Mouse (Mus musculus) limb, embryonic 14.5 days (tissue): ENCODE data around the gene Lmo2. TPM values are rescaled to one million over a fixed set of nuclear protein-coding genes. Genes with fewer than 3 reads are reported as not detected.

Experiments
- ATAC-seq: fragments of 200-750 bp; cut with Nextera tagmentation; 2 replicates; pipeline ENCODE4 v1.8.0; 2017; ENCODE audit warnings: low read depth, moderate number of reproducible peaks, moderate TSS enrichment; ENCODE audit not compliant: low FRiP score
- DNase-seq: peaks from one replicate; pipeline ENCODE4 v3.0.0-alpha.2; 2015; ENCODE audit warnings: low spot score
- H3K27ac ChIP-seq: fragments of 300-500 bp; sonication (generic); replicated peaks from 2 replicates; pipeline ENCODE4 v1.5.1; 2014; ENCODE audit warnings: low read depth, mild to moderate bottlenecking, low read length, moderate library complexity, mixed read lengths
- H3K27me3 ChIP-seq: fragments of 300-500 bp; sonication (generic); 2 replicates; pipeline ENCODE4 v1.6.1; 2014; ENCODE audit warnings: low read length, mixed read lengths; ENCODE audit not compliant: control insufficient read depth, insufficient read depth
- H3K36me3 ChIP-seq: fragments of 300-500 bp; sonication (generic); 2 replicates; pipeline ENCODE4 v1.6.1; 2014; ENCODE audit warnings: mild to moderate bottlenecking, low read length, moderate library complexity, mixed read lengths; ENCODE audit not compliant: control insufficient read depth, insufficient read depth
- H3K4me1 ChIP-seq: fragments of 300-500 bp; sonication (generic); 2 replicates; pipeline ENCODE4 v1.6.1; 2014; ENCODE audit warnings: antibody characterized with exemption, low read length, mixed read lengths; ENCODE audit not compliant: control insufficient read depth, insufficient read depth
- H3K4me2 ChIP-seq: fragments of 300-500 bp; sonication (generic); replicated peaks from 2 replicates; pipeline ENCODE4 v1.6.1; 2014; ENCODE audit warnings: low read depth, mild to moderate bottlenecking, low read length, moderate library complexity; ENCODE audit not compliant: severe bottlenecking
- H3K4me3 ChIP-seq: fragments of 300-500 bp; sonication (generic); replicated peaks from 2 replicates; pipeline ENCODE4 v1.5.1; 2014; ENCODE audit warnings: low read length
- H3K9ac ChIP-seq: fragments of 300-500 bp; sonication (generic); 2 replicates; pipeline ENCODE4 v1.6.1; 2014; ENCODE audit warnings: mild to moderate bottlenecking, low read depth, low read length, moderate library complexity; ENCODE audit not compliant: severe bottlenecking
- H3K9me3 ChIP-seq: fragments of 300-500 bp; sonication (generic); 2 replicates; pipeline ENCODE4 v1.6.1; 2016; ENCODE audit warnings: low read length; ENCODE audit not compliant: control insufficient read depth
- POLR2A ChIP-seq: fragments of 200-500 bp; IDR thresholded peaks from 2 replicates; pipeline ENCODE4 v1.8.0; 2012; ENCODE audit warnings: inconsistent platforms, mild to moderate bottlenecking, moderate library complexity, borderline replicate concordance; ENCODE audit not compliant: insufficient read depth, insufficient read length; ENCODE audit errors: extremely low read depth
- WGBS: fragments of 180-500 bp; shearing (Covaris S2); extraction: QIAGEN DNeasy Blood & Tissue Kit; methylation state at CpG from one replicate; pipeline ENCODE4 v1.1.7; 2014; 5-methylcytosine and 5-hydroxymethylcytosine counted together
- polyA plus RNA-seq, 2 experiments: library from polyadenylated mRNA; depleted of rRNA in 1 of 2; stranded (reverse) in 1 of 2; unstranded in 1 of 2; fragments of >200 nt; fragmentation: Nextera tagmentation in 1 of 2; extraction: Ambion mirVana in 1 of 2; gene quantifications; 2 replicates each; pipeline versions ENCODE4 v1.2.1 to v1.2.3; 2012 to 2014

Gene Lmo2
- polyA plus RNA-seq, 2 experiments = 17.8 TPM

DNA sequence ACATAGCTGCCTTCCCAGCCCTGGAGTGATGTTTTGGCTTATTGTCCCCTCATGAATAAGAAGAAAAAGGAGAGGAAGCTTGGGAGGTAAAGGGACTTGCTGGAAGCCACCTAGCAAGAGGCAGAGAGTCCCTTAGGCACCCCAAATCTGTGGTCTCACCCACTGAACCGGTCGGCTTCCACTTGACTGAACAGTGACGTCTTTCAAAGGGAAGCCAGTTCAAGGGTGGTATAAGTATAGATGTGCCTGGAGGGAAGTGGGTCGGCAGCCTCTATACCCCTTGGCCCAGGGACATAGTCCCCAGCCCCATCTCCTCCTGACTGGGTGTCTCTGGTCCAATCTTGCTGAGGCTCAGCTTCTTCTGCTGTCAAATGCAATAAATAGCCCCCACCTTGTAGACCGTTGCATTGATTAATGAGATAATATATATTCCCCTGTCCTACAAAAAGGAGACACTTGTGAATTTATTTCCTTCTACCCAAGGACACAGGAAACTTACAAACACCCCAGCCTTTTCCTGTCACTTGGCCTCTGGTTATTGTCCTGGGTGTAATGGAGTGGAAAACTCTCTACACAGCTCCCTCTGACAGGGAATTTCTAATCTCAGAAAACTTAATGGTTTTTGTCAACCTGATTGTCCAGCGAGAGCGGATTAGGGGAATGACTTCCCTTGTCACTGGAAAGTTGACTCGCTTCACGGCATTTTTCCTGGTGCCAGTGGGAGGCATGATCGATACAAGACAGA is 21.9 kb upstream of the Lmo2 start:
- Histone ChIP-seq H3K4me1 (peaks cover 2% of the 10 kb centered on the region; the same call in 1 of the 2 replicates), H3K4me3 (no peak overlapping the region), H3K9me3 (no peaks in the 10 kb centered on the region), H3K9ac (no peak overlapping the region), H3K36me3 (no peaks in the 10 kb centered on the region), H3K27me3 (no peaks in the 10 kb centered on the region), H3K27ac (no peak overlapping the region), H3K4me2 (no peak overlapping the region)
- DNase-seq (no peak), ATAC-seq (no peak)
- TF ChIP-seq POLR2A = no peak
- WGBS = 79% methylated on average over 10 of the region's 10 CpGs

GRCm38 (mm10) chr2:103936666-103937065 is 21.1 kb upstream of the Lmo2 start:
- ATAC-seq = no peak
- TF ChIP-seq POLR2A = no peak
- no peaks in the 10 kb centered on the region for H3K9me3 ChIP-seq
- H3K9ac ChIP-seq = no peak overlapping the region
- no peaks in the 10 kb centered on the region for H3K36me3 ChIP-seq
- no peak for DNase-seq
- no peaks in the 10 kb centered on the region for H3K4me1 ChIP-seq
- no peak overlapping the region for H3K4me2 ChIP-seq
- no peaks in the 10 kb centered on the region for H3K27me3 ChIP-seq
- H3K27ac ChIP-seq = no peak overlapping the region
- WGBS = 94% methylated on average over 2 of the region's 2 CpGs
- no peak overlapping the region for H3K4me3 ChIP-seq

DNA sequence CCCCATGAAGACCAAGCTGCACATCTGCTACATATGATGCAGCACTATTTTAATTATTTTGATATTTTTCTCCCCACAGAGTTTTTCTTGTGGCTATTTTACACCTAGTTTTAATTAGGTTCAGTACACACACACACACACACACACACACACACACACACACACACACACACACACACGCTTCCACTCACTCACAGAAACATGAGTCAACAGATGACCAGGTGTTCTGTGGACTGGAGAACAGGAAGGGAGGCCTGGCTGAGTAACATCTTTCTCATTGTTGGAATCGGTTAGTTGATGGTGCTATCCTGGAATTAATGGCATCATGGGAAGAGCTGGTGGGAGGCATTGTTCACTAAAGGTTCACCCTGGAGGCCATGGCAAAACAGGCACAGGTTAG is 20.1 kb upstream of the Lmo2 start:
- no peak for TF ChIP-seq POLR2A
- DNase-seq (no peak), ATAC-seq (no peak)
- no peaks in the 10 kb centered on the region for H3K9me3 ChIP-seq
- H3K36me3 ChIP-seq = no peaks in the 10 kb centered on the region
- H3K4me1 ChIP-seq = no peaks in the 10 kb centered on the region
- no peak overlapping the region for H3K27ac ChIP-seq
- no peak overlapping the region for H3K4me3 ChIP-seq
- no peak overlapping the region for H3K9ac ChIP-seq
- WGBS = 67% methylated on average over 2 of the region's 2 CpGs
- no peaks in the 10 kb centered on the region for H3K27me3 ChIP-seq
- no peak overlapping the region for H3K4me2 ChIP-seq

GRCm38 (mm10) chr2:103938573-103938972 is 19.2 kb upstream of the Lmo2 start:
- no peak for TF ChIP-seq POLR2A
- no peak overlapping the region for H3K27ac ChIP-seq
- no peaks in the 10 kb centered on the region for H3K9me3 ChIP-seq
- no peaks in the 10 kb centered on the region for H3K4me1 ChIP-seq
- 82% methylated on average over 1 of the region's 1 CpGs for WGBS
- DNase-seq = no peak
- H3K36me3 ChIP-seq = no peaks in the 10 kb centered on the region
- no peak overlapping the region for H3K4me2 ChIP-seq
- H3K4me3 ChIP-seq = no peak overlapping the region
- H3K27me3 ChIP-seq = no peaks in the 10 kb centered on the region
- no peak overlapping the region for H3K9ac ChIP-seq
- no peak for ATAC-seq

DNA sequence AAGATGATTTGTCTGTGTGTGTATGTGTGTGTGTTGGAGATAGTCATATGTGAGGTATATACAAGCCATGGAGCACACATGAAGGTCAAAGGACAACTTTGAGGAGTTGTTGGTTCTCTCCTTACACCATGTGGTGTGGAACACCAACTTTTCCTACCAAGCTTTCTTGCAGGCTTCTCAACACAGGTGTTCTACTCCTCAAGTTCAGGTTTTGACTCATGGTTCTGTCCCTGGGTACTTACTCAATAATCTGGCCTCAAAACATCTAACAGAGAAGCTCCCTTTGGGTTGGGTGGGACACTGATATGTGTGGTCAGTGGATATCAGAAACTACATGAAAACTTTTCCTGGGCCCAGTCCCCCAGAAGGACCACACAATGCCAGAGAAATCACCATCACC is 18.8 kb upstream of the Lmo2 start:
- no peak for ATAC-seq
- no peak for TF ChIP-seq POLR2A

GRCm38 (mm10) chr2:103941085-103941484 is 16.7 kb upstream of the Lmo2 start:
- Histone ChIP-seq H3K9me3 (no peaks in the 10 kb centered on the region), H3K9ac (no peak overlapping the region), H3K36me3 (no peaks in the 10 kb centered on the region), H3K4me3 (no peak overlapping the region), H3K27ac (no peak overlapping the region), H3K4me2 (no peak overlapping the region), H3K4me1 (no peaks in the 10 kb centered on the region), H3K27me3 (no peaks in the 10 kb centered on the region)
- 64% methylated on average over 3 of the region's 3 CpGs for WGBS
- ATAC-seq (no peak), DNase-seq (no peak)
- TF ChIP-seq POLR2A = no peak

More for the DNA sequence above, 18.8 kb upstream of the Lmo2 start:
- H3K9me3 ChIP-seq = no peaks in the 10 kb centered on the region
- no peak overlapping the region for H3K4me3 ChIP-seq
- no peak overlapping the region for H3K9ac ChIP-seq
- no peak for DNase-seq
- no peak overlapping the region for H3K27ac ChIP-seq
- H3K4me2 ChIP-seq = no peak overlapping the region
- no peaks in the 10 kb centered on the region for H3K27me3 ChIP-seq
- H3K36me3 ChIP-seq = no peaks in the 10 kb centered on the region
- no peaks in the 10 kb centered on the region for H3K4me1 ChIP-seq
